Mouse (Mus musculus) CD4-positive, CD25-positive, alpha-beta regulatory T cell, adult 2 months (primary cell): ENCODE results near the gene Slc9a5.

ENCODE experiments used
- DNase-seq: peaks from one replicate; pipeline ENCODE4 v3.0.0-alpha.2; 2012; ENCODE audit warnings: low read depth, low spot score

Gene Slc9a5

DNA sequence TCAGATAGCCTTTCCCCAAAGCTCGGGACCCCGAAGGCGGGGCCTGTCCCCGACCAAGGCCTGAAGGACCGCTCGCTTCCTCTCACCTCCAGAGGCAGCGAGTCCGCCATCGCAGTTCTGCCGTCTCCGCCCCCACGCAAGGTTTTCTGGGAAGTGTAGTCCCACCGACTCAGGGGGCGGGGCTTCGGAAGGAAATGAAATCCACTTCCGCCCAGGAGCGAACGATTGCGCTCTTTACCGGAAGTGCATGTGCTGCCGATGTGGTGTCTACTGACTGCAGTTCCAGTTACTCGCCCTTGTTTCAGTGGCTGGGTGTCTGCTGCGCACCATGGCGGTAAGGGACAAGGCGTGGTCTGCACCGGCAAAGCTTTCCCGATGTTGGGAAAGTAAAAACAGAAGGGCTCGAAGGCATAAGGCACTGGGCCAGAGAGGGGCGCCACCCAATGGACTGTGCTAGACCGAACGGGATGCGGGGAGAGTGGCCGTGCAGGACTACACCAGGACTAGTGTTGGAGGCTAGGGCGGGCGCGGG lies 22.4 kb upstream of the Slc9a5 start, which contains the start of the genes Lrrc29 and Tmem208:
Lrrc29 (minus strand) TSS at position 138 of the 532 bp plus-strand sequence.
Tmem208 (plus strand) TSS at position 214 of the 532 bp plus-strand sequence.
- peak; percentile 98 for DNase-seq

GRCm38 (mm10) chr8:105326968-105327367 lies 21.7 kb upstream of the Slc9a5 start:
- no peak for DNase-seq

DNA sequence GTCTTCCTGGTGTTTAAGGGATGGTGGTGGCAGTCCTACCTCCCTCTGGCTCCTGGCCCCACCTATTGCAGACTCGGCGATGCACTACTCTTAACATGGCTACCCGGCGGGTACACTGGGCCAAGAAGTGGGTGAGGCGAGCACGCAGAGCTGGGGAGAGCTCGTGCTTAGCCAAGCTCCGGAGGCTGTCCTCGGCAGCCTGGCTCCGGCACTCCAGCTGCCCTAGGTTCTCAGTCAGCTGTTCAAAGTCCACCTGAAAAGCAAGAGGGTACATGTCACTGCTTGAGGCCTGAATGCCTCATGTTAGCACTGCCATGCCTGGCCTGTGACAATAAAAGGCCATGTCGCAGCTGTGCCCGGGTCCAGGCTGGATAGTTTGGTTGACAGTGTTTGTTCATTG lies 18.3 kb upstream of the Slc9a5 start:
- no peak for DNase-seq

DNA sequence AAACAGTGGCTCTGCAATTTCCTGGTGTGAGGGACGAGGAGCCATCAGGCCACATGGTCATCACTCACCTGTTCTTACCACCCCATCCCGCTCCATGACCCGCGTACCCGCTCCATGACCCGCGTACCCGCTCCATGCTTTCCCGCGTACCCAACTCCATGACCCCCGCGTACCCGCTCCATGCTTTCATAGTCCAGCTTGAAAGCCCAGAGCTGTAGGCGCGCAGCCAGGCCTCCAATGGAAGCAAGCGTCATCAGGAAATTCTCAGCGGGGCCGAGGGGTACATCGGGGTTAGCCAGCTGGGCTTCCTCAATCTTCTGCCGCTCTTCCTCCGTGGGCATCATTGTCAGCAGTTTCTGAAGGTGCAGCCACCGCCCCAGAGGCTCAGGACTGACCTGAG lies 17.2 kb upstream of the Slc9a5 start:
- no peak for DNase-seq

DNA sequence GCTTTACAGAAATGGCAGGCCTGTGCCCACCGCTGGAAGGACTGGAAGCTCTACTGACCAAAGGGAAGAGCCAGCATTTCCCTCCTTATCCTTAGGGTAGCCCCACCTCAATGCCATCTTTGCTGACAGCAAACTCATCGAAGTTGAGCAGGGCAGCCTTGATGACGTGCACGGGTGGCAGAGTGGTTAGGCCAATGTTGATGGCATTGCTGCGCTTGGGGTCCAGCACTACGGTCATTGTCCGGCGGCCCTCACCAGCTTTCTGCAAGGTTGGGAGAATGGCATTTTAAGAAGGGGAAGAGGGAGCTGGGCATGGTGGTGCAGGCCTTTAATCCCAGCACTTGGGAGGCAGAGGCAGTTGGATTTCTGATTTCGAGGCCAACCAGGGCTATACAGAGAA lies 16.7 kb upstream of the Slc9a5 start:
- no peak for DNase-seq

DNA sequence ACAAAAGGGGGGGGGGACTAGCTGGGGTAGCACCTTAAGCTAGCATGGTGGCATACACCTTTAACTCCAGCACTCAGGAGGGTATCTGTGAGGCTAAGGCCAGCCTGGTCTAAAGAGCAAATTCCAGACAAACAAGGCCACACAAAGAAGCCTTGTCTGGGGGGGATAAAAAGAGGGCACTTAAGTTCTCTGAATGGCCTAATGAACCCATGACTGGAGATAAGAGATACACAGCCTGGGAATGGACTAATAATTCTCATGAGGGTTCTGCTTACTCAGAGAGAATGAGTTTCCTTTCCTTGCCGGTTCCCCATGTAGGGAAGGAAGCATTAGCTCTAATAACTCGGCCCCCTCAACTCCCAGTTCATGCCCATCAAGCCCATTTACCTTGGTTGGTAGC lies 16.1 kb upstream of the Slc9a5 start:
- DNase-seq: no peak

GRCm38 (mm10) chr8:105336373-105337130 lies 12.1 kb upstream of the Slc9a5 start:
- peak; percentile 18 for DNase-seq

- no peak for DNase-seq
Measured at GRCm38 (mm10) chr8:105338992-105339391, 9.7 kb upstream of the Slc9a5 start.

DNA sequence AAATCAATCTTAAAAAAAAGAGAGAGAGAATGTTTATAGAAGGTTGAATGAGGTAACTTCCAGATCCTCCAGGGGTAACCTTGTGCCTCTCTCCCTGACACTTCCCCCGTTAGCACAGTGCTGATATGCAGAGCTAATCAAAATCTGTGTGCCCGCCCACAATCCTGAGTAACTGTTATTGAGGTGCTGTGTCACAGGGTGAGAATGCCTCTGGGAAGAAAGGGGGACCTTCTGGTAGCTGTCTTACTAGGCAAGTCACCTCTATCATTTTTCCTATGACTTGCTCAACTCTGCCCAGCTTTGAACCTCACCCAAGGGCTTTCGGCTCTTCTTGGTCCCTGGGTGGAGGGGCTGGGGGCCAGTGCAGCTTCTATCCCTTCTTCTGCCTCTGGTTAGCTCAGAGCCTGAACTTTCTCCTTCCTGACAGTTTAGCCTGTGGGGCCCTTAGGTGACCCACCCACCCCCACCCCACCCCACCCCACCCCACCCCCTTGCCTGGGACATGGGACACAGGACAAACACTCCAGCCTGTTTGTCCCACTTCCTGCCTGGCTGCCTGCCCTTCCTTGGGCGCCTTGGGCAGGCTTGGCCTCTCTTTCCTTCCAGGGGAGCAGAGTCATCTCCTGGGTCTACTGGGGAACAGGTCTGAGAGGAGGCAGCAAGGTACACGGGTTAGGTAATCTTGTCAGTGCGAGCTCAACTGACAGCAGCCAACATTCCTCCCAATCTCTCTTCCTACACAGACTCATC lies 8.6 kb upstream of the Slc9a5 start:
- no peak for DNase-seq

DNA sequence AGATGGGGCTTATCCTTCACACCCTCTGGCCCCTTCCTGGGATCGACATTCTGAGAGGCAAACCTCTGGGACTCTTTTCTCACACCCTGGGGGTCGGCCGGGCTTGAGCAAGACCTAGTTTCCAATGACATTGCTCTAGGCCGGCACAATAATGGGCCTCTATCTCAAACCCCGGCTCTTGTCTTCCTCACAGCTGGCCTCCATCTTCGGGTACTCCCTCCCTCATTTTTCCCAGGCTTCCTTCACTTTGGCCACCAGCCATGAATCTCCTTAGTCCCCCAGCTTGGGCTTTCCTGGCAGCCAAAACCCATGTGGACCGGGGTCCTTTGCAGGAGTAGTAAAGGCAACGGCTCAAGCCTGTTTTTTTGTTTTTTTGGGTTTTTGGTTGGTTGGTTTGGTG lies 7.2 kb upstream of the Slc9a5 start:
- DNase-seq: no peak

DNA sequence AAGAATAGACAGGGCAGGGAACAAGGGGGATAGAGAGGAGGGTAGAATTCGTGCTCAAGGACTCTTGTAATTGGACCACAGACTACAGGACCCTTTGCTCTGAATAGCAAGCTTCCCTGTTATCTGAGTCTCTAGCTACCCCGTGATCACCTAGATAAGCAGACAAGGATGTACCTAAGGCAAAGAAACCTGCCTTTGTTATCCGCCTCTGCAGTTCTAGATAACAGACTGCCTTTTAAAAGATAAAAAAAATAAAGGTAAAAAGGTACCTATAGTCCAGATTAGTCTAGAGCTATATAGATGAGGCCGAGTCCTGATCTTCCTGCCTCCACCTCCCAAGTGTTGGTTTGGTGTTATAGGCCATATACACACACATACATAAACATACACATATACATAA lies 5.9 kb upstream of the Slc9a5 start:
- no peak for DNase-seq

DNA sequence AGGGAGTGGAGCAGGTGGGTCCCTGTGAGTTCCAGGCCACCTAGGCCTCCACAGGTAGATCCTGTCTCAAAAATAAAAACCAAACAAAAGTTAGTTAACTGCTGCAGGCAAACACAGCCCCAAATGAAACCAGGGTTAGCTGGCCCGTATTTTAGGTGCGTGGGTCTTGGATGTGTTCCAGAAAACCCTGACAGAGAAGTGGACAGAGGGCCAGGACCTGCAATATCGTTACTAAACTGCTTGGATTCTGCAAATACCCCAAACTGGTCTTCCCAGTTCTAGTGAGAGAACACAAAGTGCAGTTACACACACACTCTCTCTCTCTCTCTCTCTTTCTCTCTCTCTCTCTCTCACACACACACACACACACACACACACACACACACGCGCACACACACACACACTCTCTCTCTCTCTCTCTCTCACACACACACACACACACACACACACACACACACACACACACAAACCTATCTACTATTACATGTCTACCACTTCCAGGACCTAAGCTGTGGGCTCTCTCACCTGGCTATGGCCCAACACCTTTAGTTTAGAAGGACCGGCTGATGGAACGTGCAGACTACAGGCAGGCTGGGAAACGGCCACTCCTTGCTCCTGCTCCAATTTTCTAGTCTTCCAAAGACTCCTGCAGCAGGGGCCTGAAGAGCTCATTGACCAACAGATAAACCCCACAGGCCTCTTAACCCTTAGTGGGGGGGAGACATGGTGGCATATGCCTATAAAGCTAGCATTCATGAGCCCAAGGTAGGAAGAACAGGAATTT lies 4.7 kb upstream of the Slc9a5 start:
- DNase-seq: no peak

DNA sequence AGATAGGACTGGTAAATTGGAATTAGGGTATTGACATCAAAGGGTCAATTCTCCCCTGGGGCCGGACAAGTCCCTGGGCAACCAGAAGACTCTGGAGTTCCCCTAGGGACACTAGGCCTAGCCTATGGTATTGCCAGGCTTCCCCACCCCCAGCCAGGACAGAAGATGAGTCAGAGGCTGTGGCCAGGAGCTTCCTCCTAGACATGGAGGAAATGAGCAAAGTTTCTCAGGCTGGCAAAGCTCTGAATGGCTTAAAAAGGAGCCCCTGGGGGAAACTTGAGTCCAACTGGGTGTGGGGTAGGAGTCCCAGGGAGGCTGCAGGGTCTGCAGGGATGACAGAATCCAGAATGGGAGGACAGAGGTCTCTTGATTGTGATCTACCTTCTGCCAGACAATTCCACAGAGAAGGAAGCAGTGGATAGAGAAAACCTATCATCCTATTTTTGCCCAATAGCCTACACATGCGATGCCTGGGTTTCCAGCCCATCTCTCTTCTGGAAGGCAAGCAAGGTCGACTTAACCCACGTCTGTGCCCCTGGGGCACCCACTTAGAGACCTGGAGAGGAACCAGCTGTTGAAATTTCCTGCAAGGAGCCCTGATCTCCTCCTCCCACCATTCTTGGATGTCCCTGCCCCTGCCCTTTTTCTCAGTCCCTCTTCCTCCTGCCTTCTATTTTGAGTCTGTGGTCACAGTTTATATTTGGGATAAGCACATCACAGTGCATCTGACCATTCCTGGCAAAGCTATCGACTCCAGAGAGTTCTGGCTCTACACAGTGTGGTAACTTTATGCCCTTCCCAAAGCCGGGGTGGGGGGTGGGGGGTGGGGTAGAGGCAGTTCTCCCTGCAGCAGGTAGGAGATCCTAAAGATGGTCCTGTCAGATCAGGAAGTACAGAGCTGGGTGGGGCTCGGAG lies 3.3 kb upstream of the Slc9a5 start:
- no peak for DNase-seq

DNA sequence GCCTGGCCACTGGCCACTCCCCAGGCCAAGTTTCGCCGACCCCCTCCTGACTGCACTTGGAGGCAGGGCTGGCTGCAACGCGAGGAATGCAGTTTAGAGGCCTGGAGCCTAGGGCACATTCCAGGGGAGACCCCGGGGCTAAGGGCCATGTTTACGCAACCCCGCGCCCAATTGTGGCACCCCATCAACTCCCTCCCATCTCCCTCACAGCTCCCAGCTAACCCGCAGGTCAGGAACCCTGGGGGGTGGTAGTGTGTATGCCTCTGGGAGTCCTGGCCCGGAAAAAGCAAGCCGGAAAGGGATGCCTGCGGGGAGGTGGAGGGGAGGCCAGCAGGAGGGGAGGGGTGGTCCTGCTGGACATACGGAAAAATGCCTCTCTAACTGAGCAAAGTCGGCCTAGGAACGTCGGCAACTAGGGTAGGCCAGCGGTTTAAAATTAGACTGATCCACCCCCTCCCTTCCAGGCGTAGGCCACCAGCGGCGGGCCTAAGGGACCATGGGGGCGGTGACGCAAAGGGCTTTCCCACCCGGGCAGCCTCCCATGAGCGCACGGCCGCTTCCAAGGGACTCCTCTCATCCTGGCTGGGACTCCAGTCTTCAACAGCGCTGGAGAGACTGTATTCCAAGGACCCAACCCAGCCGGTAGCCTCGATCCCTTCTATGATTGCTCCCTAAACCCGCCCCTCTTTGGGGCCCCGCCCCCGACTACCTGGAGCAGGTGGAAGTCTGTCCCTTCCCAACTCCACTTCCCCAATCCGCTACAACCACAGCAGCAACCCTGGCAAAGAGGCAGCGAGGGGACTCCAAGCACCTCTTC lies 1.8 kb upstream of the Slc9a5 start:
- peak; percentile 37 for DNase-seq

DNA sequence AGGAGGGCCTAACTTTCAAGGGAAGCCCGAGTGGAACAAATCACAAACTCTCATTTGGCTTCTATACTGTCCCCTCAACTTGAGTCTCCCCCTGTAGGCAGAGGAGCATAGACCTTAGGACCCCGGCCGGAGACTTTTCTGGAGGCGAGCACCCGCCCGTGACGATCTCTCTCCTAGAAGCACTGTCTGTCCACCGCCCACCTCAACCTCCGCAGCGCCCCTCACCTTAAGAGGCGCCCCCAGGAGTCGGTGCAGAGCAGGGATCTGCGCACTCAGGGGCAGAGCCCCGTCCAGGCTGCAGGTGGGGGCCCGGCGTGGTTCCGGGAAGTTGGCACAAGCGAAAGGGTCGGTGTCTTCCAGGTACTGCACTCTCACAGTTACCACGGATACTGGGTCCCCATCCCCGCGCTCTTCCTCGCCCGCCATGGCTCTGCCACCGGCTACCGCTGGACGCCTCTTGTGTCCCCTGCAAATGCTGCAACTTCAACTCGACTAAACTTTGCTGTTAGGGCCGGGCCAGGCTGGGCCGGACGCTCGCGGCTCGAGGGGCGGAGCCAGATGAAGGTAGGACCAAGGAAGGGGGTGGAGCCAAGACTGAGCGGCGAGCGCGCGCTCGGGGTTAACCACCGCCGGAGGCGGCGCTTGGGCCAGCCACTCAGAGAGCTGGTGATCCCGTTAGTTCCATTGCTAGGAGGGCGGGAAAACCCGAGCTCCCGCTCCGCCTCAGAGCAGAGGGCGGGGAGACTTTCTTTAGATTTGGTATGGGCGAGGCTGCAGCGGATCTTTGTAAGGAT lies 1.0 kb upstream of the Slc9a5 start, which contains the start of gene Fhod1:
Fhod1 (minus strand) TSS at position 526 of the 794 bp plus-strand sequence.
- DNase-seq: peak; percentile 92

- peak; percentile 44 for DNase-seq
Measured at GRCm38 (mm10) chr8:105349096-105349771, 591 bp downstream of the Slc9a5 start.

- DNase-seq: no peak
Measured at GRCm38 (mm10) chr8:105350186-105350585, 1.5 kb downstream of the Slc9a5 start.

GRCm38 (mm10) chr8:105353583-105354135 lies 5.0 kb downstream of the Slc9a5 start:
- no peak for DNase-seq
